Mouse (Mus musculus) granulocyte monocyte progenitor cell, adult 5-6 weeks (primary cell): Measurements from ENCODE around the gene Ppm1h. TPM values are rescaled to one million over a fixed set of nuclear protein-coding genes. Genes with fewer than 3 reads are reported as not detected.

Experiments used
- ATAC-seq: replicated peaks from 2 replicates; pipeline ENCODE4 v1.8.0; 2016; ENCODE audit warnings: mild to moderate bottlenecking, moderate TSS enrichment, inconsistent platforms; ENCODE audit not compliant: poor library complexity, severe bottlenecking
- total RNA-seq, 2 experiments: library from RNA; stranded (forward) in 1 of 2; stranded (reverse) in 1 of 2; fragments of 200-712, 200-1000 nt in 1 of 2; fragments of >200 nt in 1 of 2; fragmentation: Nextera tagmentation in 1 of 2; gene quantifications; 2 replicates each; pipeline ENCODE4 v1.2.3; 2014 to 2017

Ppm1h gene
- total RNA-seq, 2 experiments from 2014 or later: 25.0 to 37.0 TPM

GRCm38 (mm10) chr10:122696335-122696734 lies 17.8 kb downstream of the Ppm1h start:
- no peak for ATAC-seq

GRCm38 (mm10) chr10:122698347-122698746 lies 19.8 kb downstream of the Ppm1h start:
- no peak for ATAC-seq

- ATAC-seq: no peak
Observed at GRCm38 (mm10) chr10:122704901-122705300, 26.3 kb downstream of the Ppm1h start.

GRCm38 (mm10) chr10:122705457-122705856 lies 26.9 kb downstream of the Ppm1h start:
- no peak for ATAC-seq

- ATAC-seq: no peak
Observed at GRCm38 (mm10) chr10:122711381-122711811, 32.8 kb downstream of the Ppm1h start.

- no peak for ATAC-seq
Observed at GRCm38 (mm10) chr10:122712307-122712706, 33.7 kb downstream of the Ppm1h start.

GRCm38 (mm10) chr10:122715856-122716255 lies 37.3 kb downstream of the Ppm1h start:
- ATAC-seq: no peak

GRCm38 (mm10) chr10:122716286-122716685 lies 37.7 kb downstream of the Ppm1h start:
- ATAC-seq: no peak

- ATAC-seq: no peak
Observed at GRCm38 (mm10) chr10:122716739-122717474, 38.3 kb downstream of the Ppm1h start.

GRCm38 (mm10) chr10:122717754-122718415 lies 39.3 kb downstream of the Ppm1h start:
- ATAC-seq: peak; percentile 43

GRCm38 (mm10) chr10:122718951-122719350 lies 40.4 kb downstream of the Ppm1h start:
- ATAC-seq: no peak

- ATAC-seq: peak; percentile 78
Observed at GRCm38 (mm10) chr10:122722111-122722510, 43.5 kb downstream of the Ppm1h start.

GRCm38 (mm10) chr10:122724692-122725091 lies 46.1 kb downstream of the Ppm1h start:
- ATAC-seq: no peak

GRCm38 (mm10) chr10:122727228-122727627 lies 48.7 kb downstream of the Ppm1h start:
- ATAC-seq: peak; percentile 63

GRCm38 (mm10) chr10:122728172-122728571 lies 49.6 kb downstream of the Ppm1h start:
- ATAC-seq: no peak

- no peak for ATAC-seq
Observed at GRCm38 (mm10) chr10:122732146-122732545, 53.6 kb downstream of the Ppm1h start.

- no peak for ATAC-seq
Observed at GRCm38 (mm10) chr10:122734521-122734920, 56.0 kb downstream of the Ppm1h start.

GRCm38 (mm10) chr10:122735284-122735784 lies 56.8 kb downstream of the Ppm1h start:
- ATAC-seq: no peak

GRCm38 (mm10) chr10:122736835-122737234 lies 58.3 kb downstream of the Ppm1h start:
- peak; percentile 75 for ATAC-seq

- ATAC-seq: no peak
Observed at GRCm38 (mm10) chr10:122738526-122738925, 60.0 kb downstream of the Ppm1h start.

GRCm38 (mm10) chr10:122739037-122739436 lies 60.5 kb downstream of the Ppm1h start:
- peak; percentile 25; the same call in 1 of the 2 replicates for ATAC-seq
